Mouse (Mus musculus) liver, postnatal 0 days (tissue): ENCODE data around the gene Gm6526.
A peak's percentile ranks its signal among the peaks of the same experiment; 100 is the strongest.
"Not testable (repeated sequence)": the region's sequence is repeated elsewhere in the genome, so short reads cannot be mapped to it uniquely, and the experiment has no call there.

Source experiments
- CTCF ChIP-seq: sonication (generic); IDR thresholded peaks from 2 replicates; pipeline ENCODE4 v1.5.1; 2016; ENCODE audit warnings: antibody characterized with exemption, low read depth
- EP300 ChIP-seq: IDR thresholded peaks from 2 replicates; pipeline ENCODE4 v1.6.1; 2016; ENCODE audit warnings: antibody characterized with exemption, low read depth, mild to moderate bottlenecking

- peak; percentile 48 for TF ChIP-seq CTCF
- TF ChIP-seq EP300 = not testable (repeated sequence)
Observed at GRCm38 (mm10) chr14:43804435-43804834, 56.8 kb downstream of the Gm6526 start.
